Mouse (Mus musculus): ENCODE results near the gene Cdcp2. TPM values are rescaled to one million over a fixed set of nuclear protein-coding genes. Genes with fewer than 3 reads are reported as not detected.
"Not testable (repeated sequence)": the region's sequence is repeated elsewhere in the genome, so short reads cannot be mapped to it uniquely, and the experiment has no call there.

Cdcp2 gene
- polyA plus RNA-seq, 1 experiment from 2014 or later = 0.06 TPM

GRCm38 (mm10) chr4:107098375-107098774 lies 1.7 kb downstream of the Cdcp2 start:
- Histone ChIP-seq H3K27me3 (ENCODE audit: poor library complexity, severe bottlenecking) (0 out of 2 replicates have a peak, but pooled peaks cover 5% of the 10 kb centered on the region), H3K27ac (no peak overlapping the region), H3K4me1 (peaks cover 66% of the 10 kb centered on the region), H3K9me3 (no peaks in the 10 kb centered on the region), H3K36me3 (replicated peaks) (no peaks in the 10 kb centered on the region), H3K4me3 (no peak overlapping the region)
- no peak for DNase-seq (ENCODE audit: extremely low spot score, low spot score)
- 76% methylated on average over 10 of the region's 10 CpGs for WGBS

GRCm38 (mm10) chr4:107098791-107099525 lies 2.3 kb downstream of the Cdcp2 start:
- Histone ChIP-seq H3K9me3 (no peaks in the 10 kb centered on the region), H3K4me1 (peaks cover 61% of the 10 kb centered on the region), H3K36me3 (replicated peaks) (no peaks in the 10 kb centered on the region), H3K4me3 (no peak overlapping the region), H3K27me3 (ENCODE audit: poor library complexity, severe bottlenecking) (0 out of 2 replicates have a peak, but pooled peaks cover 5% of the 10 kb centered on the region), H3K27ac (peak overlapping the region; percentile 37)
- no peak for DNase-seq (ENCODE audit: extremely low spot score, low spot score)
- WGBS = 86% methylated on average over 17 of the region's 17 CpGs

GRCm38 (mm10) chr4:107102220-107102619 lies 5.5 kb downstream of the Cdcp2 start:
- DNase-seq (ENCODE audit: extremely low spot score, low spot score) = no peak
- peak overlapping the region; percentile 51; the same call in 1 of the 2 replicates for H3K27ac ChIP-seq
- H3K27me3 ChIP-seq (ENCODE audit: poor library complexity, severe bottlenecking) = 0 out of 2 replicates have a peak, but pooled peaks cover under 1% of the 10 kb centered on the region
- WGBS = 84% methylated on average over 8 of the region's 8 CpGs
- H3K9me3 ChIP-seq = no peaks in the 10 kb centered on the region
- no peak overlapping the region for H3K4me3 ChIP-seq
- peaks cover 32% of the 10 kb centered on the region for H3K4me1 ChIP-seq
- H3K36me3 ChIP-seq (replicated peaks) = no peaks in the 10 kb centered on the region

- no peak overlapping the region for H3K4me3 ChIP-seq
- peaks cover 31% of the 10 kb centered on the region for H3K4me1 ChIP-seq
- H3K36me3 ChIP-seq (replicated peaks) = no peaks in the 10 kb centered on the region
- H3K9me3 ChIP-seq = no peaks in the 10 kb centered on the region
- no peaks in the 10 kb centered on the region for H3K27me3 ChIP-seq (ENCODE audit: poor library complexity, severe bottlenecking)
- WGBS = 94% methylated on average over 16 of the region's 16 CpGs
- H3K27ac ChIP-seq = peak overlapping the region; percentile 4; the same call in 1 of the 2 replicates
- DNase-seq (ENCODE audit: extremely low spot score, low spot score) = no peak
Observed at GRCm38 (mm10) chr4:107106777-107107176, 10.1 kb downstream of the Cdcp2 start.

GRCm38 (mm10) chr4:107108291-107108731 lies 11.6 kb downstream of the Cdcp2 start:
- Histone ChIP-seq H3K4me3 (no peak overlapping the region), H3K36me3 (replicated peaks) (no peaks in the 10 kb centered on the region), H3K4me1 (peaks cover 20% of the 10 kb centered on the region), H3K9me3 (no peaks in the 10 kb centered on the region), H3K27ac (peak overlapping the region; percentile 49), H3K27me3 (ENCODE audit: poor library complexity, severe bottlenecking) (no peaks in the 10 kb centered on the region)
- WGBS = 69% methylated on average over 13 of the region's 13 CpGs
- DNase-seq (ENCODE audit: extremely low spot score, low spot score) = no peak

GRCm38 (mm10) chr4:107109181-107109580 lies 12.5 kb downstream of the Cdcp2 start:
- H3K27me3 ChIP-seq (ENCODE audit: poor library complexity, severe bottlenecking); H3K36me3 ChIP-seq (replicated peaks); H3K27ac ChIP-seq; DNase-seq (ENCODE audit: extremely low spot score, low spot score); H3K4me3 ChIP-seq; H3K9me3 ChIP-seq: not testable (repeated sequence)
- WGBS = 97% methylated on average over 6 of the region's 6 CpGs
- H3K4me1 ChIP-seq = peaks cover 27% of the 10 kb centered on the region

GRCm38 (mm10) chr4:107114278-107114677 lies 17.6 kb downstream of the Cdcp2 start:
- H3K27ac ChIP-seq = no peak overlapping the region
- no peak for DNase-seq (ENCODE audit: extremely low spot score, low spot score)
- no peaks in the 10 kb centered on the region for H3K36me3 ChIP-seq (replicated peaks)
- peaks cover 21% of the 10 kb centered on the region for H3K4me1 ChIP-seq
- WGBS = 71% methylated on average over 8 of the region's 8 CpGs
- no peaks in the 10 kb centered on the region for H3K9me3 ChIP-seq
- no peak overlapping the region for H3K4me3 ChIP-seq
- no peaks in the 10 kb centered on the region for H3K27me3 ChIP-seq (ENCODE audit: poor library complexity, severe bottlenecking)

GRCm38 (mm10) chr4:107117741-107118385 lies 21.2 kb downstream of the Cdcp2 start:
- no peak for DNase-seq (ENCODE audit: extremely low spot score, low spot score)
- Histone ChIP-seq H3K36me3 (replicated peaks) (no peaks in the 10 kb centered on the region), H3K4me1 (peaks cover 32% of the 10 kb centered on the region), H3K4me3 (no peak overlapping the region), H3K27ac (no peak overlapping the region), H3K9me3 (no peaks in the 10 kb centered on the region), H3K27me3 (ENCODE audit: poor library complexity, severe bottlenecking) (no peaks in the 10 kb centered on the region)
- WGBS = 90% methylated on average over 2 of the region's 2 CpGs

- H3K4me3 ChIP-seq = no peak overlapping the region
- H3K9me3 ChIP-seq = no peaks in the 10 kb centered on the region
- no peak for DNase-seq (ENCODE audit: extremely low spot score, low spot score)
- WGBS = 71% methylated on average over 4 of the region's 4 CpGs
- peak overlapping the region; percentile 6; the same call in 1 of the 2 replicates for H3K27ac ChIP-seq
- H3K36me3 ChIP-seq (replicated peaks) = no peaks in the 10 kb centered on the region
- no peaks in the 10 kb centered on the region for H3K27me3 ChIP-seq (ENCODE audit: poor library complexity, severe bottlenecking)
- H3K4me1 ChIP-seq = peaks cover 29% of the 10 kb centered on the region
Observed at GRCm38 (mm10) chr4:107119056-107119455, 22.4 kb downstream of the Cdcp2 start.

GRCm38 (mm10) chr4:107120676-107121075 lies 24.0 kb downstream of the Cdcp2 start:
- Histone ChIP-seq H3K9me3 (no peaks in the 10 kb centered on the region), H3K27me3 (ENCODE audit: poor library complexity, severe bottlenecking) (0 out of 2 replicates have a peak, but pooled peaks cover 4% of the 10 kb centered on the region), H3K27ac (peak overlapping the region; percentile 83), H3K4me3 (no peak overlapping the region), H3K4me1 (peaks cover 36% of the 10 kb centered on the region), H3K36me3 (replicated peaks) (no peaks in the 10 kb centered on the region)
- WGBS = 94% methylated on average over 6 of the region's 6 CpGs
- DNase-seq (ENCODE audit: extremely low spot score, low spot score) = no peak

- H3K4me3 ChIP-seq = no peak overlapping the region
- peaks cover 40% of the 10 kb centered on the region for H3K4me1 ChIP-seq
- WGBS = 57% methylated on average over 12 of the region's 12 CpGs
- H3K9me3 ChIP-seq = no peaks in the 10 kb centered on the region
- peaks cover 10% of the 10 kb centered on the region; the same call in 1 of the 2 replicates for H3K27me3 ChIP-seq (ENCODE audit: poor library complexity, severe bottlenecking)
- DNase-seq (ENCODE audit: extremely low spot score, low spot score) = peak; percentile 76
- peak overlapping the region; percentile 83 for H3K27ac ChIP-seq
- H3K36me3 ChIP-seq (replicated peaks) = no peaks in the 10 kb centered on the region
Observed at GRCm38 (mm10) chr4:107121165-107121943, 24.7 kb downstream of the Cdcp2 start.

- DNase-seq (ENCODE audit: extremely low spot score, low spot score) = no peak
- H3K9me3 ChIP-seq = no peaks in the 10 kb centered on the region
- H3K27ac ChIP-seq = peak overlapping the region; percentile 35; the same call in 1 of the 2 replicates
- 82% methylated on average over 7 of the region's 7 CpGs for WGBS
- H3K36me3 ChIP-seq (replicated peaks) = no peaks in the 10 kb centered on the region
- peaks cover 64% of the 10 kb centered on the region for H3K4me1 ChIP-seq
- H3K4me3 ChIP-seq = no peak overlapping the region
- peaks cover 21% of the 10 kb centered on the region; the same call in 1 of the 2 replicates for H3K27me3 ChIP-seq (ENCODE audit: poor library complexity, severe bottlenecking)
Observed at GRCm38 (mm10) chr4:107124376-107124775, 27.7 kb downstream of the Cdcp2 start.
